Mouse (Mus musculus) retina, postnatal 1 day (tissue): Measurements from ENCODE around the gene Cnot6.
A peak's percentile ranks its signal among the peaks of the same experiment; 100 is the strongest.

Experiments used
- DNase-seq: peaks from one replicate; pipeline ENCODE4 v3.0.0-alpha.2; 2012

The Cnot6 gene

GRCm38 (mm10) chr11:49653079-49653408 lies 59.5 kb downstream of the Cnot6 start:
- no peak for DNase-seq

GRCm38 (mm10) chr11:49652401-49653078 lies 60.0 kb downstream of the Cnot6 start:
- DNase-seq = peak; percentile 92

GRCm38 (mm10) chr11:49651762-49652322 lies 60.7 kb downstream of the Cnot6 start:
- DNase-seq = no peak

GRCm38 (mm10) chr11:49650994-49651761 lies 61.3 kb downstream of the Cnot6 start:
- no peak for DNase-seq

- DNase-seq = peak; percentile 78
These were observed 62.2 kb downstream of the Cnot6 start for GRCm38 (mm10) chr11:49650113-49650993.

GRCm38 (mm10) chr11:49645677-49646076 lies 66.8 kb downstream of the Cnot6 start:
- no peak for DNase-seq

GRCm38 (mm10) chr11:49636449-49636848 lies 76.1 kb downstream of the Cnot6 start:
- DNase-seq = peak; percentile 60

GRCm38 (mm10) chr11:49635671-49636070 lies 76.9 kb downstream of the Cnot6 start:
- no peak for DNase-seq

- no peak for DNase-seq
These were observed 78.4 kb downstream of the Cnot6 start for GRCm38 (mm10) chr11:49634101-49634500.

GRCm38 (mm10) chr11:49632256-49632655 lies 80.3 kb downstream of the Cnot6 start:
- DNase-seq = no peak

- no peak for DNase-seq
These were observed 81.4 kb downstream of the Cnot6 start for GRCm38 (mm10) chr11:49631154-49631553.

GRCm38 (mm10) chr11:49626748-49627147 lies 85.8 kb downstream of the Cnot6 start:
- DNase-seq = no peak

- no peak for DNase-seq
These were observed 86.7 kb downstream of the Cnot6 start for GRCm38 (mm10) chr11:49625863-49626262.

- DNase-seq = no peak
These were observed 88.4 kb downstream of the Cnot6 start for GRCm38 (mm10) chr11:49624156-49624555.

GRCm38 (mm10) chr11:49621953-49622352 lies 90.6 kb downstream of the Cnot6 start:
- DNase-seq = no peak
